Mouse (Mus musculus): Measurements from ENCODE around the gene Trim67. TPM values are rescaled to one million over a fixed set of nuclear protein-coding genes. Genes with fewer than 3 reads are reported as not detected.
A peak's percentile ranks its signal among the peaks of the same experiment; 100 is the strongest.

Gene Trim67
- polyA plus RNA-seq, 1 experiment from 2014 or later = 28.3 TPM

DNA sequence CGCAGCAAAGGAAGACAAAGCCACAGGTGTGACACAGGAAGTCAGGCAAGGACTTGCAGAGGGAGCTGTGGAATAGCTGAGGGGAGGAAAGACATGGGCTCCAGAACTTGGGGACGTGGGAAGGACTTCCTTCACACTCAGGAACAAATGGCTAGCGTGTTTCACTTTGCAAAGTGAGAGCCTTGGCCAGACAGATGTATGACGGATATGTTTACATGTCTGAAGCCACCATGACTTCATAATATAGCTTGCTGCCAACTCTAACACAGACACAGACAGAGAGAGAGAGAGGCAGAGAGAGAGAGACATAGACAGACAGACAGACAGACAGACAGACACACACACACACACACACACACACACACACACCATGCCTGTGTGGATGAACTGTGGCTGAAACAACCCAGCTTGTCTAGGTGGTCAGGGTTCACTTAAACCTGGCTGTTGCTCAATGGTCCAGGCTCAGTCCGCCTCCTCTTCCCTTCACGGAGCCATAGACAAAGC is 26.8 kb downstream of the Trim67 start:
- ATAC-seq (ENCODE audit: low FRiP score) = no peak
- peaks cover 78% of the 10 kb centered on the region for H3K36me3 ChIP-seq
- WGBS = 79% methylated on average over 6 of the region's 6 CpGs

DNA sequence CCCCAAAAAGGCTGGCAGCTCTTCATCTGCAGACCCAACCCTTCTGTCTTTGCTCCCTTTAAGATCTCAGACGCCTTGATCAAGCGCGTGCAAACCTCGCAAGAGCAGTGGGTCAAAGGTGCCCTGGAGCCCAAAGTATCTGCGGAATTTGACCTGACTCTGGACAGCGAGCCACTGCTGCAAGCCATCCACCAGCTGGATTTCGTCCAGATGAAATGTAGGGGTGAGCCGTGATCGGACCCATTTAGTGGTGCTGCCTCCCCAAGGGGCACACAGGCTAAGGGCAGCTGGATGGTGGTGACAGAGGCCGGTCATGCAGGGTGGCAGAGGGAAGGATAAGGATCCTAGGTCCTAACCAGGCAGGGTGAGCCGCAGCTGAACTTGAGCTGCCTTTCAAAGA is 27.2 kb downstream of the Trim67 start:
- no peaks in the 10 kb centered on the region for H3K4me1 ChIP-seq
- H3K27ac ChIP-seq (replicated peaks) = no peak overlapping the region
- H3K4me2 ChIP-seq = no peak overlapping the region
- peaks cover 78% of the 10 kb centered on the region for H3K36me3 ChIP-seq
- no peak for ATAC-seq (ENCODE audit: low FRiP score)
- H3K4me3 ChIP-seq (replicated peaks) = no peak overlapping the region
- H3K9ac ChIP-seq (replicated peaks) = no peak overlapping the region
- H3K27me3 ChIP-seq (replicated peaks) = no peaks in the 10 kb centered on the region
- no peaks in the 10 kb centered on the region for H3K9me3 ChIP-seq (replicated peaks)
- WGBS = 77% methylated on average over 11 of the region's 11 CpGs

More for the DNA sequence above, 26.8 kb downstream of the Trim67 start:
- H3K9me3 ChIP-seq (replicated peaks) = no peaks in the 10 kb centered on the region
- no peak overlapping the region for H3K4me2 ChIP-seq
- no peaks in the 10 kb centered on the region for H3K4me1 ChIP-seq
- H3K4me3 ChIP-seq (replicated peaks) = no peak overlapping the region
- H3K9ac ChIP-seq (replicated peaks) = no peak overlapping the region
- H3K27me3 ChIP-seq (replicated peaks) = no peaks in the 10 kb centered on the region
- H3K27ac ChIP-seq (replicated peaks) = no peak overlapping the region

DNA sequence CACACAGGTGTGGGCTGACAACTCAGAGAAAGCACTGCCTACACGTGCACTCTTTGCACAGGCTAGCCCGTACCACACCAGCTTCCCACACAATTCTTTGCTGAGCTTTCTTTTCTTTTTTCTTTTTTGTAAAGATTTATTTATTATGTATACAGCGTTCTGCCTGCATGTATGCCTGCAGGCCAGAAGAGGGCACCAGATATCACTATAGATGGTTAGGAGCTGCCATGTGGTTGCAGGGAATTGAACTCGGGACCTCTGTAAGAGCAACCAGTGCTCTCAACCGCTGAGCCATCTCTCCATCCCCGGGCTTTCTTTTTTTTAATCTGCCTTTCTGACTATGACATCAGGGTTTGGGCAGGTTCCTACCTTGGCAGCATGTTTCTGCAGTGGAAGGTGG is 30.6 kb downstream of the Trim67 start:
- H3K4me3 ChIP-seq (replicated peaks) = no peak overlapping the region
- no peak for ATAC-seq (ENCODE audit: low FRiP score)
- H3K9ac ChIP-seq (replicated peaks) = no peak overlapping the region
- no peaks in the 10 kb centered on the region for H3K9me3 ChIP-seq (replicated peaks)
- H3K36me3 ChIP-seq = peaks cover 72% of the 10 kb centered on the region
- H3K27me3 ChIP-seq (replicated peaks) = no peaks in the 10 kb centered on the region
- peaks cover 5% of the 10 kb centered on the region; the same call in 1 of the 2 replicates for H3K4me1 ChIP-seq
- H3K27ac ChIP-seq (replicated peaks) = no peak overlapping the region
- WGBS = 76% methylated on average over 6 of the region's 6 CpGs
- H3K4me2 ChIP-seq = no peak overlapping the region

DNA sequence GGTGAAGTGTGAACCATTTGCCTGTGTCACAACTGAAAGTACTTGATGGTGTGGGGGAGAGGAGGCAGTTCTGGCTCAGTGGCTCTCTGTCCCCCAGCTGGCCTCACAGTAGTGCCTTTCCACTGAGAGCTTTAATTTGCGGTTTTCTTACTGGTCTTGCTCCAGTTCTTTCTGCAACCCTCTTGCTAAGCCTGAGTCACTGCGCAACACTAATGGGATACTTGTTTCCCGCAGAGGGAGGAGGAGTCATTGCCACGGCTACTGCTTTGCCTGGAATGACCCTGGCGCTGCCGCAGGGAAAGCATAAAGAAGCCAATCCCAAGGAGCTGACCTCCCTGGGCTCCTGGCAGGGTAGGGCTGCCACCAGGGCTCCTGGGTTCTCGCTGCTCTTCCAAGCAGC is 33.8 kb downstream of the Trim67 start:
- 26% methylated on average over 7 of the region's 7 CpGs for WGBS
- H3K27me3 ChIP-seq (replicated peaks) = no peaks in the 10 kb centered on the region
- no peak for ATAC-seq (ENCODE audit: low FRiP score)
- no peak overlapping the region for H3K27ac ChIP-seq (replicated peaks)
- peaks cover 5% of the 10 kb centered on the region; the same call in 1 of the 2 replicates for H3K4me1 ChIP-seq
- H3K4me2 ChIP-seq = no peak overlapping the region
- H3K9me3 ChIP-seq (replicated peaks) = no peaks in the 10 kb centered on the region
- no peak overlapping the region for H3K4me3 ChIP-seq (replicated peaks)
- no peak overlapping the region for H3K9ac ChIP-seq (replicated peaks)
- peaks cover 78% of the 10 kb centered on the region for H3K36me3 ChIP-seq

DNA sequence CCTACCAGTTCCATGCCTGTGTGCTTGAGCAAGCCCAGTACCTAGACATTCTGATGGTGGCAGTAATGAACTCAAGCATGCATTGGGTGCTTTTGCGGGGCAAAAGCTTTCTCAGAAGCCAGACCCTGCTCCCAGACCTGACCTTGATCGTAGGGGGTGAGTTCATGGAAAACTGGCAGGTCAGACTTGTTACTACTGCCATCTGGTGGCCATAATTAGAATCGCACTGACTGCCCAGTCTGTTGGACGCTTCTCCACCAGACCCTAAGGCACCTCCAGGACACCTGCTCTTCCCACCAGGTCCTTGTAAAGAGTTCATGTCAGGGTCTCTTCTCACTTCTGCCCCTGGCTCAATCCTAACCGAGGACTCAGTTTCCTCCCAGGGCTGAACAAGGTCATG is 34.5 kb downstream of the Trim67 start:
- no peaks in the 10 kb centered on the region for H3K9me3 ChIP-seq (replicated peaks)
- ATAC-seq (ENCODE audit: low FRiP score) = no peak
- no peak overlapping the region for H3K4me2 ChIP-seq
- H3K36me3 ChIP-seq = peaks cover 73% of the 10 kb centered on the region
- 3% methylated on average over 5 of the region's 5 CpGs for WGBS
- no peak overlapping the region for H3K27ac ChIP-seq (replicated peaks)
- no peaks in the 10 kb centered on the region for H3K27me3 ChIP-seq (replicated peaks)
- peaks cover 5% of the 10 kb centered on the region; the same call in 1 of the 2 replicates for H3K4me1 ChIP-seq
- no peak overlapping the region for H3K9ac ChIP-seq (replicated peaks)
- H3K4me3 ChIP-seq (replicated peaks) = no peak overlapping the region

DNA sequence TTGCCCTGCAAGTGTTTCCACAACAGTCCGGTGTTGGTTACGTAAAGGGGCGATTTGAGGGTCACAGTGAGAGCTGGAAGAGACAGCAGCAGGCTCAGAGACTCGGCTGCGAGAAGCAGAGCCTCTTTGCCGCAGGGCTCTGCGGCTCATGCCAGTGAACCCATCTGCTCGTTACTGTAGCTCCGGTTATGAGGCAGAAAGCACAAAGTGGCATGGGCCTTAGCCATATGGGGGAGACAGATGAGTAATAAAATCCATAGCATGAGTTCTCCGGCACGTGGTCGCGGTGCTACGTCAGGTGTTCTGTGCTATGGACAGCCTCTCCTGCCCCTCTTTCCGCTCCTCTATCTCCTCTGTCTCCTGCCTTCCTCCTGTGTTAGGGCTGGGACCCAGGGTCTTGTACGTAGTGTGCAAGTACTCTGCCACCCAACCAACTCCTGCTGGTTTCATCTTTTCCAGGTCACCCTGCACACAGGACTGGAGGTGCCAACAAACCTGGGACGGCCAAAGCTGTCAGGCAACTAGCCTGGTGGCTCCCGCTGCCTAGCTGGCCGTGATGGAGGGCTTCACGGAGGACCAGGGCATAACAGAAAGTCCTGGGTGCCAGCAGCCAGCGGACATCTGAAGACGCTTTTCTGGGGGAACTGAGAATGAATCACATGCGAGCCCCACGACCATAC is 35.8 kb downstream of the Trim67 start:
- WGBS = 78% methylated on average over 24 of the region's 24 CpGs
- no peak for ATAC-seq (ENCODE audit: low FRiP score)
- no peaks in the 10 kb centered on the region for H3K9me3 ChIP-seq (replicated peaks)
- H3K9ac ChIP-seq (replicated peaks) = no peak overlapping the region
- peaks cover 61% of the 10 kb centered on the region for H3K36me3 ChIP-seq
- H3K4me1 ChIP-seq = peaks cover 7% of the 10 kb centered on the region; the same call in 1 of the 2 replicates
- no peak overlapping the region for H3K4me2 ChIP-seq
- no peak overlapping the region for H3K4me3 ChIP-seq (replicated peaks)
- H3K27me3 ChIP-seq (replicated peaks) = no peaks in the 10 kb centered on the region
- H3K27ac ChIP-seq (replicated peaks) = no peak overlapping the region

DNA sequence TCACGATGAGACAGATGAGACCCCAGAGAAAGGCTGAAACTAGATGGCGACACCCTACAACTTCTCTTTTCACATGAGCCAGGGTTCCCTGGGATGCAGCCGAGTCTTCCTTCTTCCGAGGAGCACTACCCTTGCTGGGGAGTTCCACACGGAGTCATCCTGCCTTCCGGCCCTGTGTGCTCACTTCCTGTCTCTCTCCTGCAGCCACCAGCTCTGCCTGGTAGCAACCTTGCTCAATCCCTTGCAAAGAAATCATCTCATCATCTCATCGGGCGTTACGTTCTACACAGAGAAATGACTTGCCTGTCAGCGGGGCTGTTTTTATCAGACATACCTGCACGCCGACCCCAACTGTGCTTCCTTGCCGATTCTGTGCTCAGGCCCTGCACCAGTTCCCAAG is 37.2 kb downstream of the Trim67 start:
- no peak overlapping the region for H3K4me3 ChIP-seq (replicated peaks)
- no peaks in the 10 kb centered on the region for H3K27me3 ChIP-seq (replicated peaks)
- no peak for ATAC-seq (ENCODE audit: low FRiP score)
- no peak overlapping the region for H3K9ac ChIP-seq (replicated peaks)
- peaks cover 11% of the 10 kb centered on the region; the same call in 1 of the 2 replicates for H3K4me1 ChIP-seq
- 86% methylated on average over 13 of the region's 13 CpGs for WGBS
- peaks cover 49% of the 10 kb centered on the region for H3K36me3 ChIP-seq
- no peak overlapping the region for H3K4me2 ChIP-seq
- H3K27ac ChIP-seq (replicated peaks) = no peak overlapping the region
- H3K9me3 ChIP-seq (replicated peaks) = no peaks in the 10 kb centered on the region

DNA sequence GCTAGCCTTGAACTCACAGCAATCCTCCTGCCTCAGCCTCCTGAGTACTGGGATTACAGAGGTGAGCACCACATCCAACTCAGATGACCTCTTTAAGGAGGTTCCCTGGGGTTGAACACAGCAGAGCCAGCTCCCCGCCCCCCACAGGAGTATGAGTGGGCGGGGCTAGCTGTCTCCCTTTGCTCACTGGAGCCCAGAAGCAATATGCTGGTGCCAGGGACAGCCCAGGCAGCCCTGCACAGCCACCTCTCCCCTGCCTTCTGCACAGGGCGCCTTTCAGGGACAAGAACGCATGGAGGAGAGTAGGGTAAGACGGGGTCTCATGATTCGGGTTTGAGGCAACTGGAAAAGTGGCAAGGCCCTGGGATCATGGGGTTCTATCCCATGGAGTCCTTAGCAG is 38.6 kb downstream of the Trim67 start:
- no peak overlapping the region for H3K4me3 ChIP-seq (replicated peaks)
- no peak for ATAC-seq (ENCODE audit: low FRiP score)
- H3K4me1 ChIP-seq = peaks cover 9% of the 10 kb centered on the region; the same call in 1 of the 2 replicates
- 80% methylated on average over 6 of the region's 6 CpGs for WGBS
- H3K9me3 ChIP-seq (replicated peaks) = no peaks in the 10 kb centered on the region
- peaks cover 41% of the 10 kb centered on the region for H3K36me3 ChIP-seq
- no peaks in the 10 kb centered on the region for H3K27me3 ChIP-seq (replicated peaks)
- no peak overlapping the region for H3K9ac ChIP-seq (replicated peaks)
- no peak overlapping the region for H3K4me2 ChIP-seq
- H3K27ac ChIP-seq (replicated peaks) = no peak overlapping the region

DNA sequence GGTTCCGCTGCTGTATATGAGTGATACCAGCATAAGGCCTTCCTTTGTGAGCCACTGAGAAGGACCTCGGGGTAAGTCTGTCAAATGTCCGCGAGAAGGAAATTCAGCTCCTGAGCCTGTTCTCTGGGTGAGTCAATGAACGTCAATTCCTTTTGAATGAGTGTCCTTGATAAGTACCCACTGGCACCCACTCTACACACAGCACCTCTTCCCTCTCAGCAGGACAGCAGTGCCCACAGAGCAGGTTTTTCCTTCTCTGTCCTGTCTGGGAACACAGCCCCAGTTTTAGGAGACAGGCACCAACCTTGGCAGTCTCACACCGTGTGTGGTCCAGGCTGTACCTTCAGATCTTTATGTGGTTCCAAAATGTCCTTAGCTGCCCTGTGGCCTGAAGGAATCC is 39.0 kb downstream of the Trim67 start:
- Histone ChIP-seq H3K36me3 (peaks cover 36% of the 10 kb centered on the region), H3K4me1 (peaks cover 9% of the 10 kb centered on the region; the same call in 1 of the 2 replicates), H3K4me3 (replicated peaks) (no peak overlapping the region), H3K27me3 (replicated peaks) (no peaks in the 10 kb centered on the region), H3K27ac (replicated peaks) (no peak overlapping the region), H3K9me3 (replicated peaks) (no peaks in the 10 kb centered on the region), H3K9ac (replicated peaks) (no peak overlapping the region), H3K4me2 (no peak overlapping the region)
- ATAC-seq (ENCODE audit: low FRiP score) = no peak
- WGBS = 84% methylated on average over 6 of the region's 6 CpGs

DNA sequence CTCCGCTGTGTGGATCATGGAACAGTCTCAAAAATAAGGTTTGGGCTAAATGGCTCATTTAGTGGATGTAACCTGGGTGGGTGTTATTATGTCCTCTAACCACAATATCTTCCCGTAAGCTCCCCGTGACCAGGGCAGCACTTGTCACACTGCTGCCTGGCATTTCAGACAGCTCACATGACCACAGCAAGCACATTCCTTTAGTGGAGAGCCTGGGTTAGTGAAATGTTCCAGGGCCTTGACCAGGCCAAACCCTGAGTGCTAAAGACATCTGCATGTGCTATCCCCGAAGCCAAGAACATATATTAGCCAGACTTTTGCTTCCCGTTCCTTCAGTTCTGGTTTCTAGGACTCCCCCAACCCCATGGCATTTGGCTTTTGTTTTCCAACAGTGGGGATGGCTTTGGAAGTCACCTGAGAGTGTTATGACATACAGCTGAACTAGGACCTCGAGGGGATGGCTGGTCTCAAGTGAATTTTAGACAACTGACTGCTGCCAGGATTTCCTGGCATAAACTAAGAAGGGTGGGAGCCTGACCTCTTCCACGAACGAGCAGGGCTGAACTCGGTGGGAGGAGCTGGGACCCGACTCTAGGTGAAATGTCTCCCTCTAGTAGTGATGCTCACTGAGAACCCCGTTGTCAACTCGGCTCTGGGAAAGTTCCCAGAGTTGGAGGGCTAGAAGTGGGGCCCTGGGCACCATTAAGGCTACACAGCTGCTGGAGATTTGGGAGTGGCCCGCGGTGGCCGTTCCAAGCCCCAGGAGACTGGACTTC is 40.7 kb downstream of the Trim67 start:
- H3K4me1 ChIP-seq = 0 out of 2 replicates have a peak, but pooled peaks cover 6% of the 10 kb centered on the region
- H3K9ac ChIP-seq (replicated peaks) = no peak overlapping the region
- H3K36me3 ChIP-seq = peaks cover 35% of the 10 kb centered on the region
- H3K9me3 ChIP-seq (replicated peaks) = no peaks in the 10 kb centered on the region
- ATAC-seq (ENCODE audit: low FRiP score) = no peak
- no peak overlapping the region for H3K27ac ChIP-seq (replicated peaks)
- 47% methylated on average over 15 of the region's 15 CpGs for WGBS
- no peaks in the 10 kb centered on the region for H3K27me3 ChIP-seq (replicated peaks)
- no peak overlapping the region for H3K4me3 ChIP-seq (replicated peaks)
- peak overlapping the region; percentile 17; the same call in 1 of the 2 replicates for H3K4me2 ChIP-seq

DNA sequence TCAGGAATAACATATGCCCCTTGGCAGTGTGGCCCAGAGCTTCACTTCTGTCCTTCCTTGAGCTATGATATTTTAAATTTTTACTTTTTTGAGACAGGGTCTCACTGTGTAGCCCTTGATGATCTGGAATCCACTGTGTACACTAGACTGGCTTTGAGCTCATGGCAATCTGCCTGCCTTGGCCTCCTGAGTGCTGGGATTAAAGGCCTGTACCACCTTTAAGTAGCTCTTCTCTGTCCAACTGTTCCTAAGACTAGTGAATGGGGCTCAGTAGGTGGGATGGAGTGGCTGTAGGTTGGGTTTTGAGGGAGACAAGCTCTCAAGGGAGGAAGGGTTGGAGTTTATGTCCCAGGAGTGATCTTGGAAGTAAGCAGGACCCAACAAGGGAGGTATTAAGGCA is 43.0 kb downstream of the Trim67 start:
- Histone ChIP-seq H3K9ac (replicated peaks) (no peak overlapping the region), H3K4me1 (0 out of 2 replicates have a peak, but pooled peaks cover 6% of the 10 kb centered on the region), H3K27me3 (replicated peaks) (no peaks in the 10 kb centered on the region), H3K27ac (replicated peaks) (no peak overlapping the region), H3K4me2 (no peak overlapping the region), H3K36me3 (peaks cover 32% of the 10 kb centered on the region), H3K4me3 (replicated peaks) (no peak overlapping the region), H3K9me3 (replicated peaks) (no peaks in the 10 kb centered on the region)
- ATAC-seq (ENCODE audit: low FRiP score) = no peak

DNA sequence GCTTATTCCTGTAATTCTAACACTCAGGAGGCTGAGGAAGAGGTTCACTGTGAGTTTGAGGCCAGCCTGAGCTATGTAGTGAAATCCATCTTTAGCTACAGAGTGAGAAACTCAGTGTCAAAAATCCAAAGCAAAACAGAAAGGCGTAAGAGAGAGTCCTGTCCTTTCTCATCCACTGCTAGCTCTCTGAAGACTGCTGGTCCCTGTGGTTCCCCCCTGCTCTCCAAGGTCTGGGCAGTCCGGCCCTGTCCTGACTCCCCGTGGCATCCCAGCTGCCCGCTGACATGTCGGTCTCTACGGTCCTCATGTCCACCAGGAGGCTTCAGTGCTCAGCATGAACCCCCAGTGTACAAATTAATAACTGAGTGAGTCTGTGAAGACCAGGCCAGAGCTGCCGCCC is 43.4 kb downstream of the Trim67 start:
- no peak overlapping the region for H3K27ac ChIP-seq (replicated peaks)
- no peak overlapping the region for H3K4me2 ChIP-seq
- no peaks in the 10 kb centered on the region for H3K27me3 ChIP-seq (replicated peaks)
- WGBS = 82% methylated on average over 7 of the region's 7 CpGs
- H3K36me3 ChIP-seq = peaks cover 36% of the 10 kb centered on the region
- no peak overlapping the region for H3K9ac ChIP-seq (replicated peaks)
- ATAC-seq (ENCODE audit: low FRiP score) = no peak
- H3K9me3 ChIP-seq (replicated peaks) = no peaks in the 10 kb centered on the region
- no peak overlapping the region for H3K4me3 ChIP-seq (replicated peaks)
- H3K4me1 ChIP-seq = 0 out of 2 replicates have a peak, but pooled peaks cover 6% of the 10 kb centered on the region
